Mouse (Mus musculus) embryonic facial prominence, embryonic 11.5 days (tissue): Measurements from ENCODE around the gene Olfm2. TPM values are rescaled to one million over a fixed set of nuclear protein-coding genes. Genes with fewer than 3 reads are reported as not detected.
"Not testable (repeated sequence)": the region's sequence is repeated elsewhere in the genome, so short reads cannot be mapped to it uniquely, and the experiment has no call there.

Source experiments
- ATAC-seq: fragments of 200-750 bp; cut with Nextera tagmentation; replicated peaks from 2 replicates; pipeline ENCODE4 v1.8.0; 2017; ENCODE audit warnings: low read depth; ENCODE audit not compliant: insufficient number of reproducible peaks, low FRiP score, low TSS enrichment
- DNase-seq: peaks from one replicate; pipeline ENCODE4 v3.0.0-alpha.2; 2015; ENCODE audit warnings: low spot score
- H3K27ac ChIP-seq: fragments of 300-500 bp; sonication (generic); replicated peaks from 2 replicates; pipeline ENCODE4 v1.5.1; 2014; ENCODE audit warnings: mild to moderate bottlenecking, low read depth, low read length, control low read depth
- H3K27me3 ChIP-seq: fragments of 300-500 bp; sonication (generic); 2 replicates; pipeline ENCODE4 v1.6.1; 2014; ENCODE audit warnings: mild to moderate bottlenecking, low read length, moderate library complexity, mixed read lengths; ENCODE audit not compliant: control insufficient read depth, insufficient read depth
- H3K36me3 ChIP-seq: fragments of 300-500 bp; sonication (generic); replicated peaks from 2 replicates; pipeline ENCODE4 v1.6.1; 2014; ENCODE audit warnings: low read depth, mild to moderate bottlenecking, low read length, moderate library complexity, mixed read lengths; ENCODE audit not compliant: control insufficient read depth, insufficient read depth
- H3K4me1 ChIP-seq: fragments of 300-500 bp; sonication (generic); 2 replicates; pipeline ENCODE4 v1.6.1; 2014; ENCODE audit warnings: low read length, mixed read lengths; ENCODE audit not compliant: control insufficient read depth, insufficient read depth
- H3K4me2 ChIP-seq: fragments of 300-500 bp; sonication (generic); 2 replicates; pipeline ENCODE4 v1.6.1; 2014; ENCODE audit warnings: low read depth, mild to moderate bottlenecking, control low read depth, low read length, moderate library complexity
- H3K4me3 ChIP-seq: fragments of 300-500 bp; sonication (generic); 2 replicates; pipeline ENCODE4 v1.5.1; 2014; ENCODE audit warnings: low read depth, low read length, control low read depth
- H3K9ac ChIP-seq: fragments of 300-500 bp; sonication (generic); replicated peaks from 2 replicates; pipeline ENCODE4 v1.6.1; 2014; ENCODE audit warnings: mild to moderate bottlenecking, control low read depth, low read length
- H3K9me3 ChIP-seq: fragments of 300-500 bp; sonication (generic); replicated peaks from 2 replicates; pipeline ENCODE4 v1.6.1; 2016; ENCODE audit warnings: mild to moderate bottlenecking, low read length, inconsistent platforms, mixed read lengths; ENCODE audit not compliant: control insufficient read depth
- WGBS: fragments of 180-500 bp; shearing (Covaris S2); extraction: QIAGEN DNeasy Blood & Tissue Kit; methylation state at CpG from one replicate; pipeline ENCODE4 v1.1.7; 2014; 5-methylcytosine and 5-hydroxymethylcytosine counted together
- polyA plus RNA-seq: library from polyadenylated mRNA; unstranded; fragments of >200 nt; fragmentation: Nextera tagmentation; extraction: Ambion mirVana; gene quantifications from 2 replicates; pipeline ENCODE4 v1.2.1, GENCODE M21; 2014

Gene Olfm2
- polyA plus RNA-seq, 1 experiment from 2014 or later = 11.0 TPM

GRCm38 (mm10) chr9:20703832-20704380 is 42.2 kb downstream of the Olfm2 start:
- Histone ChIP-seq H3K27ac (no peak overlapping the region), H3K4me3 (no peak overlapping the region), H3K9ac (no peak overlapping the region), H3K27me3 (no peaks in the 10 kb centered on the region), H3K9me3 (no peaks in the 10 kb centered on the region), H3K36me3 (no peaks in the 10 kb centered on the region), H3K4me2 (no peak overlapping the region), H3K4me1 (no peaks in the 10 kb centered on the region)
- WGBS = 59% methylated on average over 8 of the region's 8 CpGs
- 0 out of 2 replicates have a peak, but pooled peaks have one; percentile 35 for ATAC-seq
- DNase-seq = no peak

GRCm38 (mm10) chr9:20697466-20697865 is 48.7 kb downstream of the Olfm2 start:
- Histone ChIP-seq H3K27me3 (no peaks in the 10 kb centered on the region; the same call in 1 of the 2 replicates), H3K27ac (no peak overlapping the region), H3K9me3 (no peaks in the 10 kb centered on the region), H3K9ac (no peak overlapping the region), H3K4me3 (no peak overlapping the region), H3K4me1 (no peaks in the 10 kb centered on the region; the same call in 1 of the 2 replicates), H3K4me2 (no peak overlapping the region), H3K36me3 (no peaks in the 10 kb centered on the region)
- 28% methylated on average over 8 of the region's 8 CpGs for WGBS
- DNase-seq (peak; percentile 46), ATAC-seq (peak; percentile 77)

GRCm38 (mm10) chr9:20696107-20696712 is 49.9 kb downstream of the Olfm2 start:
- Histone ChIP-seq H3K4me1 (no peaks in the 10 kb centered on the region; the same call in 1 of the 2 replicates), H3K9me3 (no peaks in the 10 kb centered on the region), H3K4me3 (no peak overlapping the region), H3K36me3 (no peaks in the 10 kb centered on the region), H3K27me3 (no peaks in the 10 kb centered on the region; the same call in 1 of the 2 replicates), H3K9ac (no peak overlapping the region), H3K4me2 (no peak overlapping the region), H3K27ac (no peak overlapping the region)
- 60% methylated on average over 5 of the region's 5 CpGs for WGBS
- DNase-seq (no peak), ATAC-seq (0 out of 2 replicates have a peak, but pooled peaks have one; percentile 7)

GRCm38 (mm10) chr9:20694721-20695235 is 51.4 kb downstream of the Olfm2 start:
- peak; percentile 38 for DNase-seq
- Histone ChIP-seq H3K9ac (peak overlapping the region; percentile 50), H3K27me3 (no peaks in the 10 kb centered on the region; the same call in 1 of the 2 replicates), H3K27ac (no peak overlapping the region), H3K4me3 (peak overlapping the region; percentile 30), H3K4me1 (no peaks in the 10 kb centered on the region; the same call in 1 of the 2 replicates), H3K4me2 (peak overlapping the region; percentile 58), H3K9me3 (no peaks in the 10 kb centered on the region), H3K36me3 (no peaks in the 10 kb centered on the region)
- ATAC-seq = no peak
- WGBS = 4% methylated on average over 25 of the region's 25 CpGs

GRCm38 (mm10) chr9:20692863-20693262 is 53.3 kb downstream of the Olfm2 start:
- ATAC-seq (no peak), DNase-seq (no peak)
- Histone ChIP-seq H3K4me2 (no peak overlapping the region), H3K4me3 (no peak overlapping the region), H3K9me3 (no peaks in the 10 kb centered on the region), H3K27ac (no peak overlapping the region), H3K4me1 (no peaks in the 10 kb centered on the region; the same call in 1 of the 2 replicates), H3K27me3 (no peaks in the 10 kb centered on the region; the same call in 1 of the 2 replicates), H3K36me3 (no peaks in the 10 kb centered on the region), H3K9ac (no peak overlapping the region)
- 90% methylated on average over 3 of the region's 3 CpGs for WGBS

- not testable (repeated sequence) for H3K9ac ChIP-seq, ATAC-seq, H3K4me3 ChIP-seq, H3K4me2 ChIP-seq, H3K27me3 ChIP-seq, H3K9me3 ChIP-seq, H3K27ac ChIP-seq, H3K4me1 ChIP-seq, DNase-seq, H3K36me3 ChIP-seq
- 90% methylated on average over 2 of the region's 2 CpGs for WGBS
These were observed 55.7 kb downstream of the Olfm2 start for GRCm38 (mm10) chr9:20690449-20690848.

GRCm38 (mm10) chr9:20689913-20690312 is 56.2 kb downstream of the Olfm2 start:
- H3K9me3 ChIP-seq = no peaks in the 10 kb centered on the region
- no peaks in the 10 kb centered on the region for H3K27me3 ChIP-seq
- 4% methylated on average over 4 of the region's 4 CpGs for WGBS
- no peak overlapping the region for H3K9ac ChIP-seq
- H3K4me1 ChIP-seq = no peaks in the 10 kb centered on the region; the same call in 1 of the 2 replicates
- H3K4me3 ChIP-seq = no peak overlapping the region
- H3K36me3 ChIP-seq = no peaks in the 10 kb centered on the region
- no peak overlapping the region for H3K4me2 ChIP-seq
- no peak for DNase-seq
- no peak overlapping the region for H3K27ac ChIP-seq
- no peak for ATAC-seq

- no peak overlapping the region for H3K27ac ChIP-seq
- no peaks in the 10 kb centered on the region for H3K27me3 ChIP-seq
- H3K4me3 ChIP-seq = no peak overlapping the region
- DNase-seq (no peak), ATAC-seq (no peak)
- H3K9me3 ChIP-seq = no peaks in the 10 kb centered on the region
- no peaks in the 10 kb centered on the region for H3K36me3 ChIP-seq
- H3K4me1 ChIP-seq = no peaks in the 10 kb centered on the region
- H3K4me2 ChIP-seq = no peak overlapping the region
- no peak overlapping the region for H3K9ac ChIP-seq
- 50% methylated on average over 1 of the region's 1 CpGs for WGBS
These were observed 56.7 kb downstream of the Olfm2 start for GRCm38 (mm10) chr9:20689403-20689802.
